Mouse (Mus musculus): ENCODE results near the gene Slc48a1. TPM values are rescaled to one million over a fixed set of nuclear protein-coding genes. Genes with fewer than 3 reads are reported as not detected.
A peak's percentile ranks its signal among the peaks of the same experiment; 100 is the strongest.

The Slc48a1 gene
- polyA plus RNA-seq, 1 experiment from 2014 or later, result 98.9 TPM

- Histone ChIP-seq H3K27me3 (ENCODE audit: control insufficient read depth, insufficient read depth, low read depth, low read length) (peaks cover 11% of the 10 kb centered on the region), H3K4me2 (ENCODE audit: low read depth, low read length) (peak overlapping the region; percentile 44), H3K4me1 (ENCODE audit: control insufficient read depth, low read depth, low read length) (peaks cover 29% of the 10 kb centered on the region), H3K9ac (ENCODE audit: low read depth, low read length) (no peak overlapping the region), H3K27ac (ENCODE audit: low read length) (no peak overlapping the region), H3K9me3 (replicated peaks; ENCODE audit: control insufficient read depth, low read length) (no peaks in the 10 kb centered on the region), H3K36me3 (ENCODE audit: control insufficient read depth, insufficient read depth) (no peaks in the 10 kb centered on the region), H3K4me3 (ENCODE audit: low read depth, low read length) (peak overlapping the region; percentile 33; the same call in 1 of the 2 replicates)
- ATAC-seq (ENCODE audit: low read depth), result no peak
- 26% methylated on average over 24 of the region's 24 CpGs for WGBS (ENCODE audit: insufficient replicate concordance)
These were observed 3.8 kb downstream of the Slc48a1 start for GRCm38 (mm10) chr15:97781961-97782748.

- Histone ChIP-seq H3K9me3 (replicated peaks; ENCODE audit: control insufficient read depth, low read length) (no peaks in the 10 kb centered on the region), H3K27me3 (ENCODE audit: control insufficient read depth, insufficient read depth, low read depth, low read length) (peaks cover 11% of the 10 kb centered on the region), H3K4me2 (ENCODE audit: low read depth, low read length) (peak overlapping the region; percentile 44), H3K36me3 (ENCODE audit: control insufficient read depth, insufficient read depth) (no peaks in the 10 kb centered on the region), H3K4me3 (ENCODE audit: low read depth, low read length) (peak overlapping the region; percentile 33; the same call in 1 of the 2 replicates), H3K9ac (ENCODE audit: low read depth, low read length) (no peak overlapping the region), H3K4me1 (ENCODE audit: control insufficient read depth, low read depth, low read length) (peaks cover 34% of the 10 kb centered on the region), H3K27ac (ENCODE audit: low read length) (no peak overlapping the region)
- 2% methylated on average over 9 of the region's 9 CpGs for WGBS (ENCODE audit: insufficient replicate concordance)
- ATAC-seq (ENCODE audit: low read depth), result no peak
These were observed 4.4 kb downstream of the Slc48a1 start for GRCm38 (mm10) chr15:97782749-97783105.

GRCm38 (mm10) chr15:97784092-97784559 is 5.8 kb downstream of the Slc48a1 start:
- H3K27me3 ChIP-seq (ENCODE audit: control insufficient read depth, insufficient read depth, low read depth, low read length), result peaks cover 11% of the 10 kb centered on the region
- H3K9ac ChIP-seq (ENCODE audit: low read depth, low read length), result peak overlapping the region; percentile 97
- H3K27ac ChIP-seq (ENCODE audit: low read length), result peak overlapping the region; percentile 99
- ATAC-seq (ENCODE audit: low read depth), result peak; percentile 81
- H3K4me3 ChIP-seq (ENCODE audit: low read depth, low read length), result peak overlapping the region; percentile 90
- H3K9me3 ChIP-seq (replicated peaks; ENCODE audit: control insufficient read depth, low read length), result no peaks in the 10 kb centered on the region
- 2% methylated on average over 39 of the region's 39 CpGs for WGBS (ENCODE audit: insufficient replicate concordance)
- H3K4me1 ChIP-seq (ENCODE audit: control insufficient read depth, low read depth, low read length), result peaks cover 45% of the 10 kb centered on the region
- peak overlapping the region; percentile 74 for H3K4me2 ChIP-seq (ENCODE audit: low read depth, low read length)
- no peaks in the 10 kb centered on the region for H3K36me3 ChIP-seq (ENCODE audit: control insufficient read depth, insufficient read depth)

GRCm38 (mm10) chr15:97784561-97785161 is 6.3 kb downstream of the Slc48a1 start:
- WGBS (ENCODE audit: insufficient replicate concordance), result 5% methylated on average over 44 of the region's 45 CpGs
- H3K4me3 ChIP-seq (ENCODE audit: low read depth, low read length), result peak overlapping the region; percentile 90
- H3K27ac ChIP-seq (ENCODE audit: low read length), result peak overlapping the region; percentile 99
- no peaks in the 10 kb centered on the region for H3K9me3 ChIP-seq (replicated peaks; ENCODE audit: control insufficient read depth, low read length)
- H3K9ac ChIP-seq (ENCODE audit: low read depth, low read length), result peak overlapping the region; percentile 97
- H3K27me3 ChIP-seq (ENCODE audit: control insufficient read depth, insufficient read depth, low read depth, low read length), result peaks cover 11% of the 10 kb centered on the region
- H3K36me3 ChIP-seq (ENCODE audit: control insufficient read depth, insufficient read depth), result no peaks in the 10 kb centered on the region; the same call in 1 of the 2 replicates
- peak overlapping the region; percentile 74 for H3K4me2 ChIP-seq (ENCODE audit: low read depth, low read length)
- peaks cover 49% of the 10 kb centered on the region for H3K4me1 ChIP-seq (ENCODE audit: control insufficient read depth, low read depth, low read length)
- peak; percentile 52 for ATAC-seq (ENCODE audit: low read depth)

- WGBS (ENCODE audit: insufficient replicate concordance), result 30% methylated on average over 9 of the region's 9 CpGs
- Histone ChIP-seq H3K27ac (ENCODE audit: low read length) (peak overlapping the region; percentile 99), H3K27me3 (ENCODE audit: control insufficient read depth, insufficient read depth, low read depth, low read length) (peaks cover 11% of the 10 kb centered on the region), H3K4me3 (ENCODE audit: low read depth, low read length) (peak overlapping the region; percentile 90), H3K4me2 (ENCODE audit: low read depth, low read length) (peak overlapping the region; percentile 74), H3K9ac (ENCODE audit: low read depth, low read length) (peak overlapping the region; percentile 97), H3K9me3 (replicated peaks; ENCODE audit: control insufficient read depth, low read length) (no peaks in the 10 kb centered on the region), H3K36me3 (ENCODE audit: control insufficient read depth, insufficient read depth) (no peaks in the 10 kb centered on the region; the same call in 1 of the 2 replicates), H3K4me1 (ENCODE audit: control insufficient read depth, low read depth, low read length) (peaks cover 50% of the 10 kb centered on the region)
- peak; percentile 75 for ATAC-seq (ENCODE audit: low read depth)
These were observed 7.6 kb downstream of the Slc48a1 start for GRCm38 (mm10) chr15:97785731-97786411.

GRCm38 (mm10) chr15:97786412-97787112 is 8.2 kb downstream of the Slc48a1 start:
- Histone ChIP-seq H3K9ac (ENCODE audit: low read depth, low read length) (peak overlapping the region; percentile 72), H3K4me1 (ENCODE audit: control insufficient read depth, low read depth, low read length) (peaks cover 50% of the 10 kb centered on the region), H3K4me2 (ENCODE audit: low read depth, low read length) (peak overlapping the region; percentile 74), H3K9me3 (replicated peaks; ENCODE audit: control insufficient read depth, low read length) (no peaks in the 10 kb centered on the region), H3K27ac (ENCODE audit: low read length) (peak overlapping the region; percentile 99), H3K36me3 (ENCODE audit: control insufficient read depth, insufficient read depth) (peaks cover under 1% of the 10 kb centered on the region; the same call in 1 of the 2 replicates), H3K27me3 (ENCODE audit: control insufficient read depth, insufficient read depth, low read depth, low read length) (peaks cover 11% of the 10 kb centered on the region), H3K4me3 (ENCODE audit: low read depth, low read length) (peak overlapping the region; percentile 90)
- 14% methylated on average over 10 of the region's 10 CpGs for whole genome bisulfite sequencing (ENCODE audit: insufficient replicate concordance)
- peak; percentile 2; the same call in 1 of the 2 replicates for ATAC-seq (ENCODE audit: low read depth)

GRCm38 (mm10) chr15:97787148-97787798 is 9.0 kb downstream of the Slc48a1 start:
- H3K9ac ChIP-seq (ENCODE audit: low read depth, low read length), result peak overlapping the region; percentile 72
- peaks cover 4% of the 10 kb centered on the region for H3K27me3 ChIP-seq (ENCODE audit: control insufficient read depth, insufficient read depth, low read depth, low read length)
- H3K9me3 ChIP-seq (replicated peaks; ENCODE audit: control insufficient read depth, low read length), result no peaks in the 10 kb centered on the region
- H3K4me1 ChIP-seq (ENCODE audit: control insufficient read depth, low read depth, low read length), result peaks cover 49% of the 10 kb centered on the region
- peak overlapping the region; percentile 99 for H3K27ac ChIP-seq (ENCODE audit: low read length)
- peaks cover 6% of the 10 kb centered on the region; the same call in 1 of the 2 replicates for H3K36me3 ChIP-seq (ENCODE audit: control insufficient read depth, insufficient read depth)
- ATAC-seq (ENCODE audit: low read depth), result no peak
- 49% methylated on average over 7 of the region's 7 CpGs for WGBS (ENCODE audit: insufficient replicate concordance)
- peak overlapping the region; percentile 90 for H3K4me3 ChIP-seq (ENCODE audit: low read depth, low read length)
- peak overlapping the region; percentile 74 for H3K4me2 ChIP-seq (ENCODE audit: low read depth, low read length)
